Mouse (Mus musculus) ES-E14 (cell line): ENCODE results near the gene Ltbp2.

ENCODE experiments used
- CHD2 ChIP-seq: IDR thresholded peaks from 2 replicates; pipeline ENCODE4 v1.6.1; 2014; ENCODE audit warnings: mild to moderate bottlenecking, low read depth, low read length, inconsistent platforms
- HCFC1 ChIP-seq: IDR thresholded peaks from 2 replicates; pipeline ENCODE4 v1.6.1; 2012; ENCODE audit warnings: low read length, inconsistent platforms, borderline replicate concordance; ENCODE audit not compliant: insufficient read depth
- MAFK ChIP-seq: IDR thresholded peaks from 2 replicates; pipeline ENCODE4 v1.6.1; 2014; ENCODE audit warnings: mild to moderate bottlenecking, low read depth, low read length, inconsistent platforms; ENCODE audit not compliant: insufficient read depth
- ZC3H11A ChIP-seq: IDR thresholded peaks from 2 replicates; pipeline ENCODE4 v1.6.1; 2012; ENCODE audit warnings: low read depth, mild to moderate bottlenecking, inconsistent platforms, low read length, borderline replicate concordance
- ZNF384 ChIP-seq: IDR thresholded peaks from 2 replicates; pipeline ENCODE4 v1.6.1; 2012; ENCODE audit warnings: low read depth, low read length, inconsistent platforms

DNA sequence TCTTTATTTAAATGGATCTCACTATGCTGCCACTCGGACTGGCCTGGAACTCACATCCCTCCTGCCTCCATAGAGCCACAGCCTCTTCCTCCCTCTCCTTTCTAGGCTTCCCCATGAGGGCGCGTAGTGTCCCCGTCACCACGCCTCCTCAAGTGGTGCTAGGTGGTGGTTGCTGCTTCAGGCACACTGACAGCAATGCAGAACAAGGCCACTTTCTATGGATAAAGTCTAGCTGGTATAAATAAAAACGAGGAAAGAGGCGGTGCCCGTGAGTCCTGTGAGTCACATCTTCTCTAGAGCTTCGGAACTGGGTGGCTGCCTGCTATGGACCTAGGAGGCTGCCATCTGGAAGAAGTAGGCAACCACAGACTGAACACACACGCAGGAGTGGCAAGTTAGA lies 120.3 kb downstream of the Ltbp2 start:
- TF ChIP-seq ZC3H11A (no peak), MAFK (no peak), CHD2 (no peak), HCFC1 (no peak), ZNF384 (no peak)
